Mouse (Mus musculus) layer of hippocampus, adult 9-10 months (tissue): Measurements from ENCODE around the gene Nlk.
"Not testable (repeated sequence)": the region's sequence is repeated elsewhere in the genome, so short reads cannot be mapped to it uniquely, and the experiment has no call there.

Experiments
- DNase-seq: peaks from one replicate; pipeline ENCODE4 v3.0.0; 2022; ENCODE audit warnings: low spot score

Nlk gene

GRCm38 (mm10) chr11:78545181-78545580 is 152.0 kb downstream of the Nlk start:
- DNase-seq = no peak

- no peak for DNase-seq
Observed at GRCm38 (mm10) chr11:78544449-78545111, 152.6 kb downstream of the Nlk start.

- DNase-seq = no peak
Observed at GRCm38 (mm10) chr11:78540358-78540757, 156.8 kb downstream of the Nlk start.

GRCm38 (mm10) chr11:78536690-78537084 is 160.5 kb downstream of the Nlk start:
- DNase-seq = no peak

GRCm38 (mm10) chr11:78536080-78536689 is 161.0 kb downstream of the Nlk start, which contains the start of the genes Tnfaip1 and Ift20:
Gene Tnfaip1, minus strand, starts transcription at chr11:78536332.
Gene Ift20, plus strand, starts transcription at chr11:78536361.
- peak; percentile 96 for DNase-seq

GRCm38 (mm10) chr11:78535376-78536079 is 161.6 kb downstream of the Nlk start:
- no peak for DNase-seq

- DNase-seq = no peak
Observed at GRCm38 (mm10) chr11:78534516-78534915, 162.7 kb downstream of the Nlk start.

- DNase-seq = not testable (repeated sequence)
Observed at GRCm38 (mm10) chr11:78531515-78531914, 165.7 kb downstream of the Nlk start.

GRCm38 (mm10) chr11:78531046-78531445 is 166.1 kb downstream of the Nlk start:
- no peak for DNase-seq

GRCm38 (mm10) chr11:78530001-78530400 is 167.2 kb downstream of the Nlk start:
- no peak for DNase-seq

GRCm38 (mm10) chr11:78528714-78529113 is 168.5 kb downstream of the Nlk start:
- DNase-seq = no peak

- DNase-seq = no peak
Observed at GRCm38 (mm10) chr11:78524838-78525237, 172.3 kb downstream of the Nlk start.

GRCm38 (mm10) chr11:78523241-78523955 is 173.8 kb downstream of the Nlk start:
- DNase-seq = no peak

GRCm38 (mm10) chr11:78522481-78522997 is 174.6 kb downstream of the Nlk start:
- DNase-seq = no peak

- no peak for DNase-seq
Observed at GRCm38 (mm10) chr11:78521880-78522279, 175.3 kb downstream of the Nlk start.

- DNase-seq = no peak
Observed at GRCm38 (mm10) chr11:78518931-78519330, 178.2 kb downstream of the Nlk start.
